Mouse (Mus musculus) stomach, postnatal 0 days (tissue): ENCODE results near the gene Pkd1. TPM values are rescaled to one million over a fixed set of nuclear protein-coding genes. Genes with fewer than 3 reads are reported as not detected.

Experiments
- ATAC-seq: fragments of 200-750 bp; cut with Nextera tagmentation; 2 replicates; pipeline ENCODE4 v1.8.0; 2017; ENCODE audit not compliant: low FRiP score, low TSS enrichment
- DNase-seq: peaks from one replicate; pipeline ENCODE4 v3.0.0-alpha.2; 2016; ENCODE audit warnings: low spot score
- H3K27ac ChIP-seq: fragments of 300-500 bp; sonication (generic); replicated peaks from 2 replicates; pipeline ENCODE4 v1.5.1; 2014; ENCODE audit warnings: mild to moderate bottlenecking, control low read depth
- H3K27me3 ChIP-seq: fragments of 300-500 bp; sonication (generic); 2 replicates; pipeline ENCODE4 v1.6.1; 2014; ENCODE audit warnings: low read length; ENCODE audit not compliant: control insufficient read depth, insufficient read depth
- H3K36me3 ChIP-seq: fragments of 300-500 bp; sonication (generic); 2 replicates; pipeline ENCODE4 v1.6.1; 2014; ENCODE audit warnings: low read length, mixed read lengths; ENCODE audit not compliant: control insufficient read depth, insufficient read depth
- H3K4me1 ChIP-seq: fragments of 300-500 bp; sonication (generic); replicated peaks from 2 replicates; pipeline ENCODE4 v1.6.1; 2014; ENCODE audit warnings: antibody characterized with exemption; ENCODE audit not compliant: control insufficient read depth, insufficient read depth
- H3K4me2 ChIP-seq: fragments of 300-500 bp; sonication (generic); replicated peaks from 2 replicates; pipeline ENCODE4 v1.6.1; 2014; ENCODE audit warnings: low read depth, mild to moderate bottlenecking, control low read depth, moderate library complexity
- H3K4me3 ChIP-seq: fragments of 300-500 bp; sonication (generic); 2 replicates; pipeline ENCODE4 v1.5.1; 2014; ENCODE audit warnings: low read depth, low read length, control low read depth
- H3K9ac ChIP-seq: fragments of 300-500 bp; sonication (generic); 2 replicates; pipeline ENCODE4 v1.6.1; 2014; ENCODE audit warnings: mild to moderate bottlenecking, low read length, control low read depth, mixed read lengths
- H3K9me3 ChIP-seq: fragments of 300-500 bp; sonication (generic); 2 replicates; pipeline ENCODE4 v1.6.1; 2016; ENCODE audit warnings: low read length; ENCODE audit not compliant: control insufficient read depth
- CTCF ChIP-seq: IDR thresholded peaks from 2 replicates; pipeline ENCODE4 v1.5.1; 2016; ENCODE audit warnings: antibody characterized with exemption, low read depth, mild to moderate bottlenecking, moderate library complexity
- EP300 ChIP-seq: optimal IDR thresholded peaks from 2 replicates; pipeline ENCODE3; 2016; ENCODE audit warnings: antibody characterized with exemption
- WGBS: fragments of 180-500 bp; shearing (Covaris S2); extraction: QIAGEN DNeasy Blood & Tissue Kit; methylation state at CpG from one replicate; pipeline ENCODE4 v1.1.7; 2014; 5-methylcytosine and 5-hydroxymethylcytosine counted together
- polyA plus RNA-seq: library from polyadenylated mRNA; unstranded; fragments of >200 nt; fragmentation: Nextera tagmentation; extraction: Ambion mirVana; gene quantifications from 2 replicates; pipeline ENCODE4 v1.2.1, GENCODE M21; 2015

Pkd1 gene
- polyA plus RNA-seq, 1 experiment from 2014 or later = 12.3 TPM

DNA sequence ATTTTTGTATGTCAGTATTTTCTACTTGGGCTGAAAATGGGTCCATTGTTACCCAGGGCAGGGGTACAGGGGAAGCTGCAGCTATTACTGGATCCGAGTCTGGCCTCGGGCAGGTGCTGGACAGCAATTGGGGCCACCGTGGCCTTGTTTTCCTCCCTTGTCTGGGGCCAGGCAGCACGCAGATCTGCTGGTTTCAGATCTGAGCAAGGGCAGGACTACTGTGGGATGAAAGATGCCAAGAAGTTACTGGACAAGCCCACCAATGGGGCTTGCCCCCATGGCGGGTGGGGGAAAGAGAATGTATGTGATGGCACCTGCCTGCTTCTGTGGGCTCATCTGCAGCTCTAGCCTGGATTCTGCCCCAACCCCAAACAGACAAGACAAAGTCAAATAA, 46.4 kb downstream of the Pkd1 start:
- H3K27me3 ChIP-seq = no peaks in the 10 kb centered on the region
- H3K4me2 ChIP-seq = no peak overlapping the region
- H3K4me1 ChIP-seq = no peaks in the 10 kb centered on the region
- no peak for ATAC-seq
- TF ChIP-seq EP300 (no peak), CTCF (no peak)
- peaks cover 64% of the 10 kb centered on the region for H3K36me3 ChIP-seq
- no peak for DNase-seq
- no peak overlapping the region for H3K4me3 ChIP-seq
- WGBS = 66% methylated on average over 5 of the region's 5 CpGs
- no peaks in the 10 kb centered on the region for H3K9me3 ChIP-seq
- no peak overlapping the region for H3K9ac ChIP-seq
- no peak overlapping the region for H3K27ac ChIP-seq

DNA sequence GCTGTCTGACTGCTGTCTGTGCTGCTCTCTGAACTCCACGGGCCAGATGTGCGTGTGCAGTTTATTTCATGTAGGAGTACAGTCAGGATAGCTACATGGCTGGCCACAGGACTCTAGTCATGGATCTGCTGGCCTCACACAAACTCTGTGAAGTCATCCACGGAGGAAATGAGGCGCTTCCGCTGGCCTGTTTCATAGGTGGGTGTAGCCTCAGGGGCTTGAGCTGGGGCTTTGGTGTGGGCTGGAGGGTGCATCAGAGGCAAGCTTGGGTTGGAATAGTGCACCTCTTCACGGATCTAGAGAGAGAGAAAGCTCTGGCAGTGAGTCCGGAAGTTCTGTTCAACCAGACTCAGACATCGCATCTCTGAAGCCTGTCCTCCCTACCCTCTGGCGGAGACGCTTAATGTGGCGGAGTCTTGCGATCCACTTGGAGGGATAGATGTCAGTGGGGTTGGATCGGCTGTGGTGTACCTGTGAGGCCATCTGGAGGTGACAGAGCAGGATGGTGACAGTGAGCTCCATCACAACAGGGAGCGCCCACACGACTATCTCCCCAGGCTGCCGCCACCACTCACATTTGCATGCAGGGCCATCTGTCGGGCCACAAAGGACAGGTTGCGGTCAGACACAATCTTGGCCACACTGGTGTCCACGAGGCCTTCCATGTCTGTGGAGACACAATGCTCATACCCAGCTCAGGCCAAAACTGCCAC, 47.0 kb downstream of the Pkd1 start:
- ATAC-seq (no peak), DNase-seq (no peak)
- no peaks in the 10 kb centered on the region for H3K27me3 ChIP-seq
- no peak overlapping the region for H3K4me2 ChIP-seq
- no peaks in the 10 kb centered on the region for H3K4me1 ChIP-seq
- H3K27ac ChIP-seq = no peak overlapping the region
- H3K36me3 ChIP-seq = peaks cover 62% of the 10 kb centered on the region
- no peak overlapping the region for H3K9ac ChIP-seq
- WGBS = 87% methylated on average over 19 of the region's 19 CpGs
- no peaks in the 10 kb centered on the region for H3K9me3 ChIP-seq
- no peak overlapping the region for H3K4me3 ChIP-seq
- TF ChIP-seq EP300 (no peak), CTCF (no peak)

DNA sequence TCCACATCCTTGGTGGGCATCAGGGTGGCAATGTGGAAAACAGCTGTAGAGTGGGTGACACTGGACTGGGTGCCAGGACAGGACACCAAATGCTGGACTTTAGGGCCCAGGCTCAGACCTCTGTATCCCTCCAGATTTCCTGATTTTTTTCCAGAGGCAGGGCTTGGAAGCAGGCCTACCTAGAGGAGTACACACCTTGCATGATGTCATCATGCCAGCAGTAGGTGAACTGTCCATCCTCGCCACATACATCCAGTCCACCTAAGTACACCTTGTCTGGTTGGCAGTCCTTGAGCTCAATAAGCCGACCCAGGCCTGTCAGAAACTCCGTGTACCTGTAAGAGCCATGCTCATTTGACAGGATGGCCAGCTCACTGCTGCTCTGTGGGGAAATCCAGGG, 48.4 kb downstream of the Pkd1 start:
- Histone ChIP-seq H3K4me3 (no peak overlapping the region), H3K27ac (no peak overlapping the region; the same call in 1 of the 2 replicates), H3K9ac (no peak overlapping the region), H3K27me3 (no peaks in the 10 kb centered on the region), H3K36me3 (peaks cover 55% of the 10 kb centered on the region), H3K4me1 (no peaks in the 10 kb centered on the region), H3K9me3 (no peaks in the 10 kb centered on the region), H3K4me2 (no peak overlapping the region)
- DNase-seq = no peak
- no peak for ATAC-seq
- WGBS = 80% methylated on average over 3 of the region's 3 CpGs
- TF ChIP-seq EP300 (no peak), CTCF (no peak)

DNA sequence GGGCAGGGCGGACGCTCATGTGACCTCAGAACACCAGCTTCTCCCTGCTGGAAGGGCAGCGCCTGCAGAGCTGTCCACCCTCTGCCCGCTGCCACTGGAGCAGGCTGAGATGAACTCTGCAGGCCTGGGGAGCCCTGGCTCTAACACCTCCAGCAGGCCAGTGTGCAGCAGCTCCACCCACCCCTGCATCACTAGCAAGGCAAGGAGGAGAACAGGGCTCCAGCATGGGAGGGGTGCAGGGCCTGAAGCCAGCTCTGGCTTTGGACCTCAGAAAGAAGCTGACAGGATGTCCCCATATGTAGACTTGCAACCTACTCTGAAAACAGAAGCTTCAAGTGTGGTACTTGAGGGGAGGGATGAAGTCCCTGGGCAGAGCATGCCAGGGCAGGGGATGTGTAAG, 50.9 kb downstream of the Pkd1 start:
- no peak overlapping the region for H3K4me3 ChIP-seq
- 82% methylated on average over 4 of the region's 4 CpGs for WGBS
- no peak overlapping the region for H3K4me2 ChIP-seq
- no peak for ATAC-seq
- no peaks in the 10 kb centered on the region for H3K27me3 ChIP-seq
- H3K27ac ChIP-seq = no peak overlapping the region
- no peaks in the 10 kb centered on the region for H3K9me3 ChIP-seq
- no peak for DNase-seq
- TF ChIP-seq CTCF (no peak), EP300 (no peak)
- H3K9ac ChIP-seq = no peak overlapping the region
- no peaks in the 10 kb centered on the region for H3K4me1 ChIP-seq
- peaks cover 39% of the 10 kb centered on the region for H3K36me3 ChIP-seq

DNA sequence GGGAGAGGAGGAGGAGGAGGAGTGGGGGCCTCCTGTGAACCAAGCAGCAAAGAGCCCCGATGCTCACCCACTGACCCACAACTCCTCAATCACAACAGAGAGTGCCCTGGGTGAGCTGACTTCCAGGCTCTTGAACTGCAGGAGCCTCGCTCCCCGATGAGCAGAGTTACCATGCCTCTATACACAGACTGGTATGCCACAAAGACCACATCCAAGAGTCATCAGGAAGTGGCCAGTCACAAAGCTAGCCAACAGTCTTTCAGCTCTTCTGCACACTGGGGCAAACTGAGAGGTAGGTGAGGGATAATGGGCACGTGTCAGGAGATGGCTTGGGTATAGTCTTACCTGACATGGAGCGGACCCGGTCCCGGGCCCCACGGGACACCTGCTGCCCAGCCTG, 54.3 kb downstream of the Pkd1 start:
- WGBS = 92% methylated on average over 8 of the region's 8 CpGs
- Histone ChIP-seq H3K4me2 (no peak overlapping the region), H3K27me3 (no peaks in the 10 kb centered on the region), H3K9me3 (no peaks in the 10 kb centered on the region), H3K4me3 (no peak overlapping the region), H3K36me3 (peaks cover 27% of the 10 kb centered on the region), H3K4me1 (no peaks in the 10 kb centered on the region), H3K27ac (no peak overlapping the region), H3K9ac (no peak overlapping the region)
- DNase-seq = no peak
- ATAC-seq = no peak
- TF ChIP-seq CTCF (no peak), EP300 (no peak)

DNA sequence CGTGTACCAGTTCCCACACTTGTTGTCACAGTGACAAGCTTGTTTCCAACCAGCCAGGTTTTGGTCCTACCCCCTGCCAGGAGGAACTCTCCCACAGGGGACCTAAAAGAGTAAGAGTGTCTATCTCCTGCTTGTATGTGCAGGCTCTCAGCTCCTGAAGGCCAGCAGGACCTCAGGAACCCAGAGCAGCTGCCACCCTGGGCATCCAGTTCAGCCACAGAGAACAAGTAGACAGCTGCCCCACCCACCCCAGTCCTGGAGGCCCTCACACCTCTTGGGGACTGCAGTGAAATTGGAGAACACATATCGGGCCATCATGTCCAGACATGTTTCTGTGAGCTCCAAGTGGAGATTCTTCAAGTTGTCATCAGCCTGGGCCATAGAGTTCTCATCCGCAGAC, 54.9 kb downstream of the Pkd1 start:
- Histone ChIP-seq H3K36me3 (peaks cover 23% of the 10 kb centered on the region), H3K9me3 (no peaks in the 10 kb centered on the region), H3K27ac (no peak overlapping the region), H3K27me3 (no peaks in the 10 kb centered on the region), H3K4me2 (no peak overlapping the region), H3K4me1 (no peaks in the 10 kb centered on the region), H3K9ac (no peak overlapping the region), H3K4me3 (no peak overlapping the region)
- DNase-seq (no peak), ATAC-seq (no peak)
- TF ChIP-seq EP300 (no peak), CTCF (no peak)
- WGBS = 80% methylated on average over 3 of the region's 3 CpGs
